Mouse (Mus musculus): ENCODE results near the gene Tectb.

- no peak for TF ChIP-seq CTCF (IDR thresholded peaks at IDR 0.05; ENCODE audit: insufficient read depth, low read depth, low read length)
- no peak for TF ChIP-seq POLR2A (IDR thresholded peaks at IDR 0.05; ENCODE audit: insufficient read depth, low read depth, low read length)
Observed at GRCm38 (mm10) chr19:55159826-55160225, 20.7 kb upstream of the Tectb start.
